Mouse (Mus musculus) stomach, postnatal 0 days (tissue): ENCODE data around the gene Colgalt2. TPM values are rescaled to one million over a fixed set of nuclear protein-coding genes. Genes with fewer than 3 reads are reported as not detected.
A peak's percentile ranks its signal among the peaks of the same experiment; 100 is the strongest.

ENCODE experiments used
- ATAC-seq: fragments of 200-750 bp; cut with Nextera tagmentation; 2 replicates; pipeline ENCODE4 v1.8.0; 2017; ENCODE audit not compliant: low FRiP score, low TSS enrichment
- DNase-seq: peaks from one replicate; pipeline ENCODE4 v3.0.0-alpha.2; 2016; ENCODE audit warnings: low spot score
- H3K27ac ChIP-seq: fragments of 300-500 bp; sonication (generic); replicated peaks from 2 replicates; pipeline ENCODE4 v1.5.1; 2014; ENCODE audit warnings: mild to moderate bottlenecking, control low read depth
- H3K27me3 ChIP-seq: fragments of 300-500 bp; sonication (generic); 2 replicates; pipeline ENCODE4 v1.6.1; 2014; ENCODE audit warnings: low read length; ENCODE audit not compliant: control insufficient read depth, insufficient read depth
- H3K36me3 ChIP-seq: fragments of 300-500 bp; sonication (generic); 2 replicates; pipeline ENCODE4 v1.6.1; 2014; ENCODE audit warnings: low read length, mixed read lengths; ENCODE audit not compliant: control insufficient read depth, insufficient read depth
- H3K4me1 ChIP-seq: fragments of 300-500 bp; sonication (generic); replicated peaks from 2 replicates; pipeline ENCODE4 v1.6.1; 2014; ENCODE audit warnings: antibody characterized with exemption; ENCODE audit not compliant: control insufficient read depth, insufficient read depth
- H3K4me2 ChIP-seq: fragments of 300-500 bp; sonication (generic); replicated peaks from 2 replicates; pipeline ENCODE4 v1.6.1; 2014; ENCODE audit warnings: low read depth, mild to moderate bottlenecking, control low read depth, moderate library complexity
- H3K4me3 ChIP-seq: fragments of 300-500 bp; sonication (generic); 2 replicates; pipeline ENCODE4 v1.5.1; 2014; ENCODE audit warnings: low read depth, low read length, control low read depth
- H3K9ac ChIP-seq: fragments of 300-500 bp; sonication (generic); 2 replicates; pipeline ENCODE4 v1.6.1; 2014; ENCODE audit warnings: mild to moderate bottlenecking, low read length, control low read depth, mixed read lengths
- H3K9me3 ChIP-seq: fragments of 300-500 bp; sonication (generic); 2 replicates; pipeline ENCODE4 v1.6.1; 2016; ENCODE audit warnings: low read length; ENCODE audit not compliant: control insufficient read depth
- CTCF ChIP-seq: IDR thresholded peaks from 2 replicates; pipeline ENCODE4 v1.5.1; 2016; ENCODE audit warnings: antibody characterized with exemption, low read depth, mild to moderate bottlenecking, moderate library complexity
- EP300 ChIP-seq: optimal IDR thresholded peaks from 2 replicates; pipeline ENCODE3; 2016; ENCODE audit warnings: antibody characterized with exemption
- WGBS: fragments of 180-500 bp; shearing (Covaris S2); extraction: QIAGEN DNeasy Blood & Tissue Kit; methylation state at CpG from one replicate; pipeline ENCODE4 v1.1.7; 2014; 5-methylcytosine and 5-hydroxymethylcytosine counted together
- polyA plus RNA-seq: library from polyadenylated mRNA; unstranded; fragments of >200 nt; fragmentation: Nextera tagmentation; extraction: Ambion mirVana; gene quantifications from 2 replicates; pipeline ENCODE4 v1.2.1, GENCODE M21; 2015

Gene Colgalt2
- polyA plus RNA-seq, 1 experiment from 2014 or later = 0.50 TPM

DNA sequence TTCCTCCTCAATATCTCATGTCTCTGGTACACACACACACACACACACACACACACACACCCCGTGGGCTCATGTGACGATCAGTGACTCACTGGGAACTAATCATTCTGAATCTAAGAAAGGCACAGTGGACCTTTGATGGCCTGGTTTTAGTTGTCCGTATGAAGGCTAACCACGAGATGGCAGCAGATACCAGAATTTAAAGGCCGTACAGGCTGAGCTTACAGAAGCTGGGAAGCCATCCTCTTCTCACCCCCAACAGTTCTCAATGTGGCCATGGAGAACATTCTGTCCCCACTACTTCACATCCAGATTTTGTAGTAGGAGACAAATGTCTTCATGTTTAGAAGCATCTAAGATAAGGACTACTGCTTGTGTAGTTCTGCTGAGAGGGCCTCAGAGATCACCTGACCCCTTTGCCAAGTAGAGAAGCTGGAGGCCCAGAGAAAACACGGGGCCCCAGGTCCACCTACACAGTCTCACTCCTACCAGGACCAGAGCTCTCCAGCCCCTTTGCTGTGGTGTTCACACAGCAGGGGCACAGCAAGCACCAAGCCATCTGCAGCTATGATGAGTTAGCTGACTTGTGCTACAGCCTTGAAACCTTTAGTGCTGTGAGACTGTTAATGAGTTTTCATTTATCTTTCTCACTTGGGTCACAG, 125.5 kb downstream of the Colgalt2 start:
- no peak overlapping the region for H3K9ac ChIP-seq
- 20% methylated on average over 6 of the region's 6 CpGs for WGBS
- H3K4me2 ChIP-seq = no peak overlapping the region
- no peaks in the 10 kb centered on the region for H3K4me1 ChIP-seq
- TF ChIP-seq CTCF (peak; percentile 92), EP300 (no peak)
- H3K36me3 ChIP-seq = peaks cover 8% of the 10 kb centered on the region; the same call in 1 of the 2 replicates
- H3K27ac ChIP-seq = no peak overlapping the region
- no peaks in the 10 kb centered on the region for H3K27me3 ChIP-seq
- ATAC-seq (peak; percentile 80), DNase-seq (peak; percentile 76)
- no peaks in the 10 kb centered on the region for H3K9me3 ChIP-seq
- no peak overlapping the region for H3K4me3 ChIP-seq

- no peak for TF ChIP-seq EP300
- TF ChIP-seq CTCF = no peak
- no peak for ATAC-seq
- no peaks in the 10 kb centered on the region for H3K27me3 ChIP-seq
- H3K4me2 ChIP-seq = no peak overlapping the region
- no peak overlapping the region for H3K27ac ChIP-seq
- H3K9ac ChIP-seq = no peak overlapping the region
- no peaks in the 10 kb centered on the region for H3K9me3 ChIP-seq
- WGBS = 80% methylated on average over 9 of the region's 9 CpGs
- H3K36me3 ChIP-seq = peaks cover 5% of the 10 kb centered on the region; the same call in 1 of the 2 replicates
- no peak for DNase-seq
- H3K4me3 ChIP-seq = no peak overlapping the region
- H3K4me1 ChIP-seq = no peaks in the 10 kb centered on the region
Measured at GRCm38 (mm10) chr1:152526154-152526553, 126.5 kb downstream of the Colgalt2 start.

DNA sequence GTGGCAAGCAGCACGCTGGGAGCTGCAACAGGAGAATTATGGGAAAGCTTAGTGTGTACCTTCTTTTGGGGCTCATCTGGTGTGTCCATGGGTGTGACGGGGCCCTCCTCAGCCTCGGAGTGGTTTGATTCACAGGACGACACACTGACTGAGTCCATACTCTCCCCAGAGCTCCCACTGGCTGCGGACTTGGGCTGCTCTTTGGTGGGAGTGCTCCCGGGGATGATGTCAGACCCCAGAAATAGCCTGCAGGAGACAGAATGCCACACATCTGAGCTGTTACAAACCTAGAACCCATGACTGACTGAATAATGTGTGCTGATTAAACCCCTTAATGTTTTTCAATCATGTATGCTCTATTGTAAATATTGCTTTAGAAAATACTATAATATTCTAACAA, 128.6 kb downstream of the Colgalt2 start:
- peaks cover 3% of the 10 kb centered on the region; the same call in 1 of the 2 replicates for H3K36me3 ChIP-seq
- 65% methylated on average over 6 of the region's 6 CpGs for WGBS

DNA sequence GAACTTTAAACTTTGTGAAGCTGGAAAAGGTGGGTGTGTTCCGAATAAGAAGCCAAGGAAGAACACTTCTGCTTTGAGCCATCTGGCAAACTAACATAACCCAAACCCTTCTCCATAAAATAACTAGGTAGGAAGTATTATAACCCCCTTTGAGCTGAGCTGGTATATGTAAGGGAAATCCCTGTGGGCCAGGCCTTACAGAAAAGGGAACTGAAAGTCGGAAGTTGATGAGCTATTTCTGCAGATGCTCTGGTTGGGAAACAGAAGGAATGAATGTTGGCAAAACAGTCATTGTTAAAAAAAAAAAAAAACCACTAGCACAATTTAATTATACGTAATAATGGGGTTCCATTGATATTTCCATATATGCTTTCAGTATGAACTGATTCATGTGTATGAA, 129.1 kb downstream of the Colgalt2 start:
- H3K9ac ChIP-seq = no peak overlapping the region
- ATAC-seq (no peak), DNase-seq (no peak)
- TF ChIP-seq EP300 = no peak
- TF ChIP-seq CTCF = no peak
- H3K27ac ChIP-seq = no peak overlapping the region
- no peaks in the 10 kb centered on the region for H3K4me1 ChIP-seq
- no peaks in the 10 kb centered on the region; the same call in 1 of the 2 replicates for H3K36me3 ChIP-seq
- no peak overlapping the region for H3K4me3 ChIP-seq
- H3K9me3 ChIP-seq = no peaks in the 10 kb centered on the region
- no peak overlapping the region for H3K4me2 ChIP-seq
- no peaks in the 10 kb centered on the region for H3K27me3 ChIP-seq
- WGBS = 73% methylated on average over 3 of the region's 3 CpGs

More for the DNA sequence above, 128.6 kb downstream of the Colgalt2 start:
- TF ChIP-seq EP300 (no peak), CTCF (0 out of 2 replicates have a peak, but pooled peaks have one; percentile 4)
- Histone ChIP-seq H3K4me2 (no peak overlapping the region), H3K9me3 (no peaks in the 10 kb centered on the region), H3K9ac (no peak overlapping the region), H3K4me3 (no peak overlapping the region), H3K27me3 (no peaks in the 10 kb centered on the region), H3K27ac (0 out of 2 replicates have a peak overlapping the region, but pooled peaks have one; percentile 13), H3K4me1 (no peaks in the 10 kb centered on the region)
- no peak for ATAC-seq
- no peak for DNase-seq

DNA sequence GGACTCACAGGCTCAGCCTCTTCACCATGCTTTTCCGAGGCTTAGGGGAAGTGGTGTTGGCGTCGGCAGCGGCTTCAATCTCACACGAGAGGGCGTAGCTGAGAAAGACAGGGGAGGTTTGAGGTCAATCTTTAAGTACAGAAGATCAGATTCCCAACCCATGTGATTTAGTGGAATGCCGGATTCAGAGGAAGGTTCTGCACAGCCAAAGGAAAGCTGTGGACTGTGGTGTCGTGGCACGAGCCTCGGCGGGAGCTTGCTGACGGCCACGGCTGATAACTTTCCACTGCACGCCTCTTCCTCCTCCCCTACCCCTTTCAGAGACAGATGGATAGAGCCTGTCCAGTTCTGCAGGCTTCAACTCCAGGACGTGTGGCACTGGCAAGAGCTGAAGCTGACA, 131.9 kb downstream of the Colgalt2 start:
- Histone ChIP-seq H3K9ac (no peak overlapping the region), H3K4me1 (no peaks in the 10 kb centered on the region), H3K4me3 (no peak overlapping the region), H3K36me3 (no peaks in the 10 kb centered on the region; the same call in 1 of the 2 replicates), H3K27ac (no peak overlapping the region), H3K27me3 (no peaks in the 10 kb centered on the region), H3K9me3 (no peaks in the 10 kb centered on the region), H3K4me2 (no peak overlapping the region)
- peak; percentile 40; the same call in 1 of the 2 replicates for ATAC-seq
- no peak for DNase-seq
- 46% methylated on average over 15 of the region's 15 CpGs for WGBS
- TF ChIP-seq EP300 (no peak), CTCF (peak; percentile 65)

DNA sequence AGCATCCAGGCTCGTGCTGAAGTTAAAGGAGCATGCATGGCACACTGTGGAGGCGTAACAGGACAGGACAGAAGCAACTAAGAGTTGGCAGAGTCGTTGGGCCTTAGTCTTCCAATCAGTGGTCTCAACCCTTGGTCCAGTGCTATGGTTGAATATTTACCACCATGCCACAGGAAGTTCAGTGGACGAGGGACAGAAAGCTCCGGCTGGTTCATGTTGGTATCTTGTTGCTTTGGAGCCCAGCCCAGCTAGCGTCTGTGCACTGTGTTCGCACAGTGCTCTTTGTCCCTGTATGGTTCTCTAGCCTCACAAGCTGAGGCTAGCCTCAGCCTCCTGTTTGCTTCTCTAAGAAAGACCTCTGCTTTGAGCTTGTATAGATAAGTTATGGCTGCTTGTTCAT, 134.9 kb downstream of the Colgalt2 start:
- H3K4me1 ChIP-seq = no peaks in the 10 kb centered on the region
- H3K36me3 ChIP-seq = peaks cover 4% of the 10 kb centered on the region; the same call in 1 of the 2 replicates
- no peaks in the 10 kb centered on the region for H3K27me3 ChIP-seq
- TF ChIP-seq CTCF (no peak), EP300 (no peak)
- no peak overlapping the region for H3K9ac ChIP-seq
- WGBS = 66% methylated on average over 7 of the region's 7 CpGs
- H3K4me3 ChIP-seq = no peak overlapping the region
- no peak overlapping the region for H3K27ac ChIP-seq
- no peaks in the 10 kb centered on the region for H3K9me3 ChIP-seq
- no peak overlapping the region for H3K4me2 ChIP-seq
- ATAC-seq (no peak), DNase-seq (no peak)
